Mouse (Mus musculus) embryonic facial prominence, embryonic 14.5 days (tissue): ENCODE measurements at regions not wholly inside any gene's neighbourhood (a gene's known extent, or its start where the extent isn't known, plus 50 kb on each side); places are given as distances from the start of the nearest gene placed in this dataset.
A peak's percentile ranks its signal among the peaks of the same experiment; 100 is the strongest.

ENCODE experiments used
- ATAC-seq: fragments of 200-750 bp; cut with Nextera tagmentation; 2 replicates; pipeline ENCODE4 v1.8.0; 2017; ENCODE audit warnings: low read depth, moderate number of reproducible peaks, moderate TSS enrichment
- DNase-seq: peaks from one replicate; pipeline ENCODE4 v3.0.0-alpha.2; 2015; ENCODE audit warnings: low spot score
- H3K27ac ChIP-seq: fragments of 300-500 bp; sonication (generic); replicated peaks from 2 replicates; pipeline ENCODE4 v1.5.1; 2014; ENCODE audit warnings: low read depth, mild to moderate bottlenecking, low read length, moderate library complexity
- H3K27me3 ChIP-seq: fragments of 300-500 bp; sonication (generic); replicated peaks from 2 replicates; pipeline ENCODE4 v1.6.1; 2014; ENCODE audit warnings: low read length; ENCODE audit not compliant: control insufficient read depth, insufficient read depth
- H3K36me3 ChIP-seq: fragments of 300-500 bp; sonication (generic); 2 replicates; pipeline ENCODE4 v1.6.1; 2014; ENCODE audit warnings: low read length, mixed read lengths; ENCODE audit not compliant: control insufficient read depth, insufficient read depth
- H3K4me1 ChIP-seq: fragments of 300-500 bp; sonication (generic); 2 replicates; pipeline ENCODE4 v1.6.1; 2014; ENCODE audit warnings: antibody characterized with exemption, low read length; ENCODE audit not compliant: control insufficient read depth, insufficient read depth
- H3K4me2 ChIP-seq: fragments of 300-500 bp; sonication (generic); 2 replicates; pipeline ENCODE4 v1.6.1; 2014; ENCODE audit warnings: low read depth, mild to moderate bottlenecking, low read length, moderate library complexity, mixed read lengths
- H3K4me3 ChIP-seq: fragments of 300-500 bp; sonication (generic); 2 replicates; pipeline ENCODE4 v1.5.1; 2014; ENCODE audit warnings: low read depth, mild to moderate bottlenecking, low read length
- H3K9ac ChIP-seq: fragments of 300-500 bp; sonication (generic); 2 replicates; pipeline ENCODE4 v1.6.1; 2014; ENCODE audit warnings: low read depth, mild to moderate bottlenecking, low read length, moderate library complexity, mixed read lengths
- H3K9me3 ChIP-seq: fragments of 300-500 bp; sonication (generic); 2 replicates; pipeline ENCODE4 v1.6.1; 2016; ENCODE audit warnings: low read length; ENCODE audit not compliant: control insufficient read depth
- WGBS: fragments of 180-500 bp; shearing (Covaris S2); extraction: QIAGEN DNeasy Blood & Tissue Kit; methylation state at CpG from one replicate; pipeline ENCODE4 v1.1.7; 2014; 5-methylcytosine and 5-hydroxymethylcytosine counted together

- H3K27ac ChIP-seq = no peak overlapping the region
- no peak overlapping the region for H3K4me2 ChIP-seq
- no peak for DNase-seq
- no peak overlapping the region for H3K9ac ChIP-seq
- H3K36me3 ChIP-seq = no peaks in the 10 kb centered on the region
- no peaks in the 10 kb centered on the region for H3K27me3 ChIP-seq
- H3K4me1 ChIP-seq = no peaks in the 10 kb centered on the region
- no peak for ATAC-seq
- 71% methylated on average over 1 of the region's 1 CpGs for WGBS
- no peak overlapping the region for H3K4me3 ChIP-seq
- no peaks in the 10 kb centered on the region for H3K9me3 ChIP-seq
Observed at GRCm38 (mm10) chr12:10112874-10113453, 256.8 kb upstream of the Nt5c1b start.

GRCm38 (mm10) chr12:10122102-10122501, 247.7 kb upstream of the Nt5c1b start:
- 47% methylated on average over 2 of the region's 2 CpGs for WGBS
- Histone ChIP-seq H3K27ac (no peak overlapping the region; the same call in 1 of the 2 replicates), H3K27me3 (no peaks in the 10 kb centered on the region), H3K9me3 (no peaks in the 10 kb centered on the region), H3K4me3 (no peak overlapping the region), H3K4me1 (no peaks in the 10 kb centered on the region; the same call in 1 of the 2 replicates), H3K36me3 (no peaks in the 10 kb centered on the region), H3K4me2 (no peak overlapping the region), H3K9ac (no peak overlapping the region)
- ATAC-seq = no peak
- no peak for DNase-seq

- Histone ChIP-seq H3K9ac (no peak overlapping the region), H3K36me3 (no peaks in the 10 kb centered on the region), H3K27me3 (no peaks in the 10 kb centered on the region), H3K9me3 (no peaks in the 10 kb centered on the region), H3K4me3 (no peak overlapping the region), H3K4me1 (peaks cover 5% of the 10 kb centered on the region; the same call in 1 of the 2 replicates), H3K27ac (no peak overlapping the region), H3K4me2 (no peak overlapping the region)
- DNase-seq (no peak), ATAC-seq (no peak)
- 37% methylated on average over 3 of the region's 3 CpGs for WGBS
Observed at GRCm38 (mm10) chr12:10127995-10128573, 241.7 kb upstream of the Nt5c1b start.

- no peak overlapping the region for H3K4me2 ChIP-seq
- no peak overlapping the region for H3K4me3 ChIP-seq
- ATAC-seq (no peak), DNase-seq (no peak)
- no peaks in the 10 kb centered on the region for H3K27me3 ChIP-seq
- no peaks in the 10 kb centered on the region for H3K36me3 ChIP-seq
- peaks cover 2% of the 10 kb centered on the region; the same call in 1 of the 2 replicates for H3K4me1 ChIP-seq
- 57% methylated on average over 3 of the region's 3 CpGs for WGBS
- no peaks in the 10 kb centered on the region for H3K9me3 ChIP-seq
- H3K27ac ChIP-seq = no peak overlapping the region
- H3K9ac ChIP-seq = no peak overlapping the region
Observed at GRCm38 (mm10) chr12:10134141-10134540, 235.6 kb upstream of the Nt5c1b start.

GRCm38 (mm10) chr12:10135915-10136314, 233.9 kb upstream of the Nt5c1b start:
- 34% methylated on average over 2 of the region's 2 CpGs for whole genome bisulfite sequencing

GRCm38 (mm10) chr12:10140131-10140530, 229.6 kb upstream of the Nt5c1b start:
- Histone ChIP-seq H3K27me3 (no peaks in the 10 kb centered on the region), H3K36me3 (no peaks in the 10 kb centered on the region), H3K4me2 (no peak overlapping the region), H3K9me3 (no peaks in the 10 kb centered on the region), H3K9ac (no peak overlapping the region), H3K4me1 (peaks cover 2% of the 10 kb centered on the region; the same call in 1 of the 2 replicates), H3K27ac (no peak overlapping the region), H3K4me3 (no peak overlapping the region)
- ATAC-seq = no peak
- DNase-seq = no peak

More at GRCm38 (mm10) chr12:10135915-10136314, 233.9 kb upstream of the Nt5c1b start:
- no peak overlapping the region for H3K27ac ChIP-seq
- peaks cover 2% of the 10 kb centered on the region; the same call in 1 of the 2 replicates for H3K4me1 ChIP-seq
- no peaks in the 10 kb centered on the region for H3K36me3 ChIP-seq
- H3K9me3 ChIP-seq = no peaks in the 10 kb centered on the region
- no peaks in the 10 kb centered on the region for H3K27me3 ChIP-seq
- H3K4me2 ChIP-seq = no peak overlapping the region
- ATAC-seq (peak; percentile 37; the same call in 1 of the 2 replicates), DNase-seq (no peak)
- H3K9ac ChIP-seq = no peak overlapping the region
- no peak overlapping the region for H3K4me3 ChIP-seq

- Histone ChIP-seq H3K27ac (no peak overlapping the region), H3K36me3 (no peaks in the 10 kb centered on the region), H3K27me3 (no peaks in the 10 kb centered on the region), H3K9me3 (no peaks in the 10 kb centered on the region), H3K9ac (no peak overlapping the region), H3K4me3 (no peak overlapping the region), H3K4me2 (no peak overlapping the region), H3K4me1 (no peaks in the 10 kb centered on the region)
- DNase-seq (no peak), ATAC-seq (no peak)
- 64% methylated on average over 1 of the region's 1 CpGs for WGBS
Observed at GRCm38 (mm10) chr12:10160837-10161236, 208.9 kb upstream of the Nt5c1b start.

- Histone ChIP-seq H3K4me1 (no peaks in the 10 kb centered on the region), H3K4me2 (no peak overlapping the region), H3K27me3 (no peaks in the 10 kb centered on the region), H3K27ac (no peak overlapping the region), H3K9ac (no peak overlapping the region), H3K9me3 (no peaks in the 10 kb centered on the region), H3K36me3 (no peaks in the 10 kb centered on the region), H3K4me3 (no peak overlapping the region)
- DNase-seq = no peak
- ATAC-seq = no peak
Observed at GRCm38 (mm10) chr12:10168042-10168441, 201.7 kb upstream of the Nt5c1b start.

GRCm38 (mm10) chr12:10168581-10168980, 201.2 kb upstream of the Nt5c1b start:
- no peaks in the 10 kb centered on the region for H3K36me3 ChIP-seq
- H3K9ac ChIP-seq = no peak overlapping the region
- no peak for ATAC-seq
- H3K27ac ChIP-seq = no peak overlapping the region
- no peak overlapping the region for H3K4me3 ChIP-seq
- no peak overlapping the region for H3K4me2 ChIP-seq
- H3K4me1 ChIP-seq = no peaks in the 10 kb centered on the region
- no peak for DNase-seq
- no peaks in the 10 kb centered on the region for H3K9me3 ChIP-seq
- H3K27me3 ChIP-seq = no peaks in the 10 kb centered on the region
